Mouse (Mus musculus) hindbrain, embryonic 11.5 days (tissue): ENCODE measurements around the gene Mrpl48. TPM values are rescaled to one million over a fixed set of nuclear protein-coding genes. Genes with fewer than 3 reads are reported as not detected.
"Not testable (repeated sequence)": the region's sequence is repeated elsewhere in the genome, so short reads cannot be mapped to it uniquely, and the experiment has no call there.

ENCODE experiments used
- ATAC-seq: fragments of 200-750 bp; cut with Nextera tagmentation; 2 replicates; pipeline ENCODE4 v1.8.0; 2017; ENCODE audit warnings: mild to moderate bottlenecking, moderate TSS enrichment, moderate library complexity; ENCODE audit not compliant: low FRiP score
- DNase-seq: peaks from one replicate; pipeline ENCODE4 v3.0.0-alpha.2; 2015; ENCODE audit warnings: low spot score
- H3K27ac ChIP-seq: fragments of 300-500 bp; sonication (generic); 2 replicates; pipeline ENCODE4 v1.5.1; 2014; ENCODE audit warnings: mild to moderate bottlenecking, low read depth, low read length
- H3K27me3 ChIP-seq: fragments of 300-500 bp; sonication (generic); 2 replicates; pipeline ENCODE4 v1.6.1; 2014; ENCODE audit warnings: mild to moderate bottlenecking, low read length, moderate library complexity, mixed read lengths; ENCODE audit not compliant: control insufficient read depth, insufficient read depth
- H3K36me3 ChIP-seq: fragments of 300-500 bp; sonication (generic); 2 replicates; pipeline ENCODE4 v1.6.1; 2014; ENCODE audit warnings: mild to moderate bottlenecking, low read length, moderate library complexity, mixed read lengths; ENCODE audit not compliant: control insufficient read depth, insufficient read depth
- H3K4me1 ChIP-seq: fragments of 300-500 bp; sonication (generic); replicated peaks from 2 replicates; pipeline ENCODE4 v1.6.1; 2014; ENCODE audit warnings: low read length, mixed read lengths; ENCODE audit not compliant: control insufficient read depth, insufficient read depth
- H3K4me2 ChIP-seq: fragments of 300-500 bp; sonication (generic); replicated peaks from 2 replicates; pipeline ENCODE4 v1.6.1; 2014; ENCODE audit warnings: mild to moderate bottlenecking, low read depth, low read length
- H3K4me3 ChIP-seq: fragments of 300-500 bp; sonication (generic); 2 replicates; pipeline ENCODE4 v1.5.1; 2014; ENCODE audit warnings: low read depth, low read length
- H3K9ac ChIP-seq: fragments of 300-500 bp; sonication (generic); 2 replicates; pipeline ENCODE4 v1.6.1; 2014; ENCODE audit warnings: low read depth, low read length
- H3K9me3 ChIP-seq: fragments of 300-500 bp; sonication (generic); 2 replicates; pipeline ENCODE4 v1.6.1; 2016; ENCODE audit warnings: low read length; ENCODE audit not compliant: control insufficient read depth
- WGBS: fragments of 180-500 bp; shearing (Covaris S2); extraction: QIAGEN DNeasy Blood & Tissue Kit; methylation state at CpG from one replicate; pipeline ENCODE4 v1.1.7; 2014; 5-methylcytosine and 5-hydroxymethylcytosine counted together
- polyA plus RNA-seq: library from polyadenylated mRNA; unstranded; fragments of >200 nt; fragmentation: Nextera tagmentation; extraction: Ambion mirVana; gene quantifications from 2 replicates; pipeline ENCODE4 v1.2.1, GENCODE M21; 2014

The Mrpl48 gene
- polyA plus RNA-seq, 1 experiment from 2014 or later: 73.1 TPM

DNA sequence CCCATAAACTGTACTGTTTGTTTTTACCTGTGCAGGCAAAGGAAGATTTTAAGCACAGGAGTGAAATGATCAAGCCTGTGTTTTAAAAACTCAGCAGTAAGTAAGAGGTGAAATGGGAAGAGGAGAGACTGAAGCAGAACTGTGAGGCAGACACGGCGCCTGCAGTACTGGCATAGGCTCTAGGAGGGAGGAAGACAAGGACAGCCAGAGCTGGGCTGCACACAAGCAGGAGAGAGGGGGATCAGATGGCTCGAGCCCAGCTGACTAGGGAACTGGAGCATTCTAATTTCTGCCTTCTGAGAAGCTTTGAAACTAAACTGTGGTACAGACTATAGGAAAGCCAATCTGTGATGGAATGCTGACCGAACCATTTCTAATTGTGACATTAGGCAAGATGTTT, 35.4 kb downstream of the Mrpl48 start:
- Histone ChIP-seq H3K27me3 (no peaks in the 10 kb centered on the region), H3K27ac (no peak overlapping the region), H3K4me2 (no peak overlapping the region), H3K9me3 (no peaks in the 10 kb centered on the region), H3K36me3 (no peaks in the 10 kb centered on the region), H3K4me3 (no peak overlapping the region), H3K4me1 (no peaks in the 10 kb centered on the region), H3K9ac (no peak overlapping the region)
- DNase-seq (no peak), ATAC-seq (no peak)
- 83% methylated on average over 4 of the region's 4 CpGs for WGBS

DNA sequence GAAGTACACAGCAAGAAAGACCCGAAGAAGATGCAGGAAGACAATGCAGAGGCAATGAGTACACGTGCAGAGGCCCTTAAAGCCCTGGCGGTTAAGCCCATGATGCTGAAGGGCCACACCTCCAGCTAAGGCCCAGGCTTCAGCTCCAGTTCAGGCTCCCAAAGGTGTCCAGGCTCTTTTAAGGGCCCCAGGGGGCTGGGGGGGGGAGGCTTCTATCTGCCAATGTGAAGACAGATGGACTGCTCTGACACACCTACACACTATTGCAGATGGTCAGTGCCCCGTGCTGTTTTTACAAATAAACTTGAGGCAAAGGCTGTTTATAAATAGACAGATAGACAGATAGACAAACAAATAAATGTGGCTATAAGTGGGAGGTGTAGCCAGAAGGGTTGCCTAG, 36.0 kb downstream of the Mrpl48 start:
- H3K4me2 ChIP-seq: no peak overlapping the region
- H3K27me3 ChIP-seq: no peaks in the 10 kb centered on the region
- no peak for ATAC-seq
- WGBS: 88% methylated on average over 4 of the region's 4 CpGs
- no peaks in the 10 kb centered on the region for H3K36me3 ChIP-seq
- no peak overlapping the region for H3K9ac ChIP-seq
- H3K4me1 ChIP-seq: no peaks in the 10 kb centered on the region
- no peak for DNase-seq
- H3K27ac ChIP-seq: no peak overlapping the region
- no peak overlapping the region for H3K4me3 ChIP-seq
- no peaks in the 10 kb centered on the region for H3K9me3 ChIP-seq

DNA sequence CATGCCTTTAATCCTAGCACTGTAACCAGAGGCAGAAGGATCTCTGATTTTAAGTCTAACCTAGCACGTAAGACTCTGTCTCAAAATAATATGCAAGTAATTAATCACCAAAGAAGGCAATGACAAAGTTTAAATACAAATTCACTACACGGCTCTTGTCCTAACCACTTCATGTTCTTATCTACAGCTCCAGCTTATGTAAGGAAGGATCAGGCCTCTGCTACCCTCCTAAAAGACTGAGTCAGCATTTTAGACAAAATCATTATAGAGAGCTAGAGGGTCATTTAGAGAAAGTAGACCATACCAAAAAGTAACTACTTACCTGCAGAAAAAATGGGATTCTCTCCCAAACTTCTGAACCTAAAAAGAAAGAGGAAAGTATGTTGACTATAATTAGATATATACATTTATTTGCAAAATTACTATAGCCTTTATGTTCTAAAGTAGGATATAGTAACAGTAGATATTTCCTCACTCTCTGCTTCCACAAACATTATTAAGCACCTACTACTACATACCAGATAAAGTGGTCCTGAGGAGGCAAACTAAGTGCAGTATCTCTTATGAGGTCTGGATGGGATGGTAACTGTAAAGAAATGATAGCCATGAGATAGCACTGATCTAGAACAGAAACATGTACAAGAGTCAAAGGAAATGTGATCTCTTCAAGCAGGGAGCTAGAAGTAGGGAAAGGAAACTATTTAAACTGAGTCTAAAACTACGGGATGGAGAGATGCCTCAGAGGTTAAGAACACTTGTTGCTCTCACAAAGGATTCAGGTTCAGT, 37.0 kb downstream of the Mrpl48 start:
- WGBS: 86% methylated on average over 3 of the region's 3 CpGs
- Histone ChIP-seq H3K4me3 (no peak overlapping the region), H3K9me3 (no peaks in the 10 kb centered on the region), H3K9ac (no peak overlapping the region), H3K4me2 (no peak overlapping the region), H3K36me3 (no peaks in the 10 kb centered on the region), H3K27me3 (no peaks in the 10 kb centered on the region), H3K27ac (no peak overlapping the region), H3K4me1 (no peaks in the 10 kb centered on the region)
- ATAC-seq (no peak), DNase-seq (no peak)

DNA sequence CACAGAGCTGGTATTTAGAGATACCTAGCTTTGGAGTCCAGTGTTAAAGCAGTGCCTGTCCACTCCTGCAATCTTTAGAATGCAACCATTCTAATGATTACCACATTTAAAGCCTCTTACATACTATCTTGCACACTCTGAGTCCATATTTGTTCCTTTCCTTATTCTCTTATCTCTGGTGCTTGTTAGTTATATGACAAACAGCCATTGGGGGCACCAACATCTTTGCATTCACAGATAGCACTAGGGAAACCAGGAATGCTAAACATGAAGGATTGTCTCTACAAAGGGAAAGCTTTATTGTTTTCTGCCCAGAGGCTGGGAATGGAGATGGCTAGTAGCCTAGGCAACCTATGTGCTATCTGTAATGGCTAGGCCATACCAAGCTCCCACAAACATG, 38.2 kb downstream of the Mrpl48 start:
- Histone ChIP-seq H3K27me3 (no peaks in the 10 kb centered on the region), H3K4me2 (no peak overlapping the region), H3K4me3 (no peak overlapping the region), H3K9ac (no peak overlapping the region), H3K27ac (no peak overlapping the region), H3K36me3 (no peaks in the 10 kb centered on the region), H3K9me3 (no peaks in the 10 kb centered on the region), H3K4me1 (no peaks in the 10 kb centered on the region)
- ATAC-seq (no peak), DNase-seq (no peak)

DNA sequence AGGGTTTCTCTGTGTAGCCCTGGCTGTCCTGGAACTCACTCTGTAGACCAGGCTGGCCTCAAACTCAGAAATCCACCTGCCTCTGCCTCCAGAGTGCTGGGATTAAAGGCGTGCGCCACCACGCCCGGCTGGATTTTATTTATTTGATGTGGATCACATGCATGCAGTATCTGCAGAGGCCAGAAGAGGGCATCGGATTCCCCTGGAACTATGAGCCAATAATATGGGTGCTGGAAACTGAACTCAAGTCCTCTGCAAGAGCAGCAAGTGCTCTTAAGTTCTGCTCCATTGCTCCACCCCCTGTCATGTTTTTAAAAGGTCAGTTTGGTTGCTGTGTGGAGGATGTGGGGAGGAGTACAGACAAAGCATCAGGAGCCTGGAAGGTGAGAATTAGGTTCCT, 40.9 kb downstream of the Mrpl48 start:
- H3K4me3 ChIP-seq, H3K27me3 ChIP-seq, H3K27ac ChIP-seq, H3K9me3 ChIP-seq, DNase-seq, H3K9ac ChIP-seq, H3K4me1 ChIP-seq, H3K36me3 ChIP-seq, H3K4me2 ChIP-seq, ATAC-seq: not testable (repeated sequence)
- WGBS: 73% methylated on average over 5 of the region's 5 CpGs

DNA sequence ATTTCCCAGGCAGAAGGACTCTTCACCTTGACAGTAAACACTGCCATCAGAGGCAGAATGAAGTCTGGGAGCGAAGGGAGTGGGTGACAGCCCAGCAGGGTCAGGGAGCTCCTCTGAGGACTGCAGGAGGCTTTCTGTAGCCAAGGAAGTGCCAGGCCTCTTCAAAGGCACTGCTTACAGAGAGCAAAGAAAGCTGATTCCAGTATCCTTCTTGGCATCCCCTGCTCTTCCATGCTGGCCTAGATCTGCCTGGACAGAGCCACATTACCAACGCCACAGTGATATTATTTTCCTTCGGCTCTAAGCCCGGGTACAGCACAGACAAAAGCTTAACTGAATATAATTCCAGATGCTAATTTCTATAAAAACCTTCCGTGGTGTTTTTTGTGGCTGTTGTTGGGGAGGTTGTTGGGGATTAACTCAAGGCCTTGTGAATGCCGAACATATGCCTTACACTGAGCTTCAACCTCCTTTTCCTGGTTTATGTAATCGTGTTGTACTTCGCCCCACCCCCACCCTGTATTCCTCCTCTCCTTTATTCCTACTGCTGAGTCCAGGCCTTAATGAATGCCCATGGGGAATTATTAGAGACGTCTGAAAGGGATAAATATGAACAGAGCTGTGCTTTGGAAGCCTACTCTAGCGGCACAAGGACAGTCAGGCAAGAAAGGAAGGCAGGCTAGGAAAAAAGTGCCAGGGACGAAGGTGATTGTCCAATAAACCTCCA, 46.1 kb downstream of the Mrpl48 start:
- Histone ChIP-seq H3K27me3 (no peaks in the 10 kb centered on the region), H3K9me3 (no peaks in the 10 kb centered on the region), H3K9ac (no peak overlapping the region), H3K4me1 (no peaks in the 10 kb centered on the region), H3K4me3 (no peak overlapping the region), H3K4me2 (no peak overlapping the region), H3K27ac (peak overlapping the region; percentile 60; the same call in 1 of the 2 replicates), H3K36me3 (no peaks in the 10 kb centered on the region)
- 76% methylated on average over 11 of the region's 11 CpGs for WGBS
- ATAC-seq: no peak
- DNase-seq: no peak

DNA sequence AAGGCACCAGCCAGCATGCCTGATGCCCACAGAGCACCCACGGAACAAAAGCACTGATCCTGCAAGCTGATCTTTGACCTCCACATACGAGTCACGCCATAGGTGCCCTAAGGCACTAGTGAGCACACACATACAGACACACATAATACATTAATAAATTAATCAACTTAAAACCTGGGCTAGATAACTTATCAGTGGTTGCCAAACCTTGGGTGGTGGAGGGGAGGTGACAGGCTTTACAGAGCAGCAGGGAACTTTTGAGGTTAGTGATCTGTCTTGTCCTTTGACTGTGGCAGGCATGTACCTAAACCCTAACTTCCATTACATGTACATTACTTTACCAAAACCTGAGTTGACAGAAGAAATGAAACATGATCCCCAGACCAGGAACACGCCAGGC, 48.8 kb downstream of the Mrpl48 start:
- DNase-seq: no peak
- ATAC-seq: no peak
- no peak overlapping the region for H3K9ac ChIP-seq
- no peaks in the 10 kb centered on the region for H3K4me1 ChIP-seq
- H3K27me3 ChIP-seq: no peaks in the 10 kb centered on the region
- H3K36me3 ChIP-seq: no peaks in the 10 kb centered on the region
- 82% methylated on average over 4 of the region's 4 CpGs for WGBS
- no peak overlapping the region for H3K4me2 ChIP-seq
- H3K27ac ChIP-seq: no peak overlapping the region
- no peak overlapping the region for H3K4me3 ChIP-seq
- H3K9me3 ChIP-seq: no peaks in the 10 kb centered on the region

DNA sequence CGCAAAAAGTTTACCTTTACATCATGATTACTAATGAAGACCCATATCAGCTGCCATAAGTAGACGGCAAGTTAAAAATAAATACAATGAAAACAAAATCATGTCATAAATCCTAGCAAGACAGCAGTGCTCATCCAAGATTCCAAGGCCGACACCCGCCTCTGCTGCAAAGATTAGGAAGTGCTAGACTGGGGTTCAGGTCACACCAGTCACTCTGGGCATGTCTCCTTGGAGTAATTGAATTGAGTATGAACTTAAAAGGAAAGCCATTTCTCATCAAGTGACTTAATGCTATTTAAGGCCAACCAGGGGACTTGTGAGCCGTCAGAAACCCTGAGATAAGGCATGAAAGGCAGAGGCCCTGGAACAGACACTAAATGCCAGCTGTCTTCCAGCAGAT, 50.9 kb downstream of the Mrpl48 start:
- H3K27ac ChIP-seq: no peak overlapping the region
- no peaks in the 10 kb centered on the region for H3K27me3 ChIP-seq
- H3K4me3 ChIP-seq: no peak overlapping the region
- no peaks in the 10 kb centered on the region for H3K4me1 ChIP-seq
- no peaks in the 10 kb centered on the region for H3K36me3 ChIP-seq
- no peak overlapping the region for H3K9ac ChIP-seq
- ATAC-seq: no peak
- 79% methylated on average over 5 of the region's 5 CpGs for WGBS
- no peak overlapping the region for H3K4me2 ChIP-seq
- no peak for DNase-seq
- H3K9me3 ChIP-seq: no peaks in the 10 kb centered on the region

DNA sequence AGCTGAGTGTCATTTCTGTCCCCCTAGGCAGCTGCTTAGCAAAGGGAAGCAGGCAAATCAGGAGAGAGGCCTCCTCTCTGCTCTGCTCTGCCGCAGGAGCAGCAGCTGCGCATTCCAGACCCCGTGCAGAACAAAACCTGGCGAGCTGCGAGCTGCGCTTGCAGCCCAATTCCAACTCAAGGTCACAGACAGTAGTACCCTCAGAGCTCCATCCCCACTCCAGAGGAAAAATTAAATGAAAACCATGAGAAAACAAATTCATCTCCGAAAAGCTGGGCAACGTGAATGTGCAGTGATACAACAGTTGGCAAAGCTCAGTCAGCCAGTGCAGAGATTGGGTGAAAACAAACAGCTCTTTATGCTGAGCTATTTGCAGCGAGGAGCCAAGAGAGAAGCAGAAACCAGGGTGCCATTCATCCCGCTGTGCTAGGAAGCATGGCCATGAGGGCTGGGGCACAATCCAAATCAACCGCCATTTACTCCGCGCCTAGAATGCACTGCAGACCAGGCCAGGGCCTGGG, 52.6 kb downstream of the Mrpl48 start:
- no peaks in the 10 kb centered on the region for H3K27me3 ChIP-seq
- 37% methylated on average over 13 of the region's 13 CpGs for WGBS
- no peak overlapping the region for H3K4me3 ChIP-seq
- no peaks in the 10 kb centered on the region for H3K4me1 ChIP-seq
- H3K9ac ChIP-seq: no peak overlapping the region
- H3K4me2 ChIP-seq: no peak overlapping the region
- peak; percentile 48 for DNase-seq
- peak overlapping the region; percentile 74 for H3K27ac ChIP-seq
- H3K9me3 ChIP-seq: no peaks in the 10 kb centered on the region
- ATAC-seq: peak; percentile 49; the same call in 1 of the 2 replicates
- H3K36me3 ChIP-seq: no peaks in the 10 kb centered on the region
